Mouse (Mus musculus): Measurements from ENCODE around the gene Slc9a2. TPM values are rescaled to one million over a fixed set of nuclear protein-coding genes. Genes with fewer than 3 reads are reported as not detected.

Gene Slc9a2
- total and polyA plus RNA-seq, 2 experiments from 2014 or later: 0.88 to 0.99 TPM

- H3K4me1 ChIP-seq (ENCODE audit: insufficient read depth, low read length): no peaks in the 10 kb centered on the region
- no peaks in the 10 kb centered on the region for H3K36me3 ChIP-seq (ENCODE audit: insufficient read depth, low read length)
- ATAC-seq (ENCODE audit: low FRiP score) (no peak), DNase-seq (ENCODE audit: low spot score) (peak; percentile 72)
- H3K4me2 ChIP-seq (ENCODE audit: low read depth, low read length, poor library complexity, severe bottlenecking): no peak overlapping the region
- no peak overlapping the region for H3K4me3 ChIP-seq (ENCODE audit: low read depth, low read length)
- H3K27me3 ChIP-seq (ENCODE audit: insufficient read depth, low read length): no peaks in the 10 kb centered on the region
- peak; percentile 91 for TF ChIP-seq CTCF (IDR thresholded peaks at IDR 0.05)
- H3K9ac ChIP-seq (replicated peaks; ENCODE audit: low read length, poor library complexity, severe bottlenecking): no peak overlapping the region
- no peak overlapping the region for H3K27ac ChIP-seq (ENCODE audit: low read depth, low read length)
- 25% methylated on average over 3 of the region's 3 CpGs for WGBS
- no peaks in the 10 kb centered on the region for H3K9me3 ChIP-seq (ENCODE audit: low read length)
These were observed 122.4 kb downstream of the Slc9a2 start for GRCm38 (mm10) chr1:40802759-40803158.

- no peak for TF ChIP-seq CTCF (IDR thresholded peaks at IDR 0.05)
These were observed 123.7 kb downstream of the Slc9a2 start for GRCm38 (mm10) chr1:40804118-40804517.

GRCm38 (mm10) chr1:40805351-40805750 lies 125.0 kb downstream of the Slc9a2 start, which contains the start of gene Tmem182:
Gene Tmem182, plus strand, starts transcription at chr1:40805601.
- H3K36me3 ChIP-seq (ENCODE audit: insufficient read depth, low read length): no peaks in the 10 kb centered on the region
- no peaks in the 10 kb centered on the region for H3K27me3 ChIP-seq (ENCODE audit: insufficient read depth, low read length)
- ATAC-seq (ENCODE audit: low FRiP score): no peak
- no peak for DNase-seq (ENCODE audit: low spot score)
- no peak within 1 kb of the TSS for H3K27ac ChIP-seq (ENCODE audit: low read depth, low read length)
- no peak within 1 kb of the TSS for H3K4me3 ChIP-seq (ENCODE audit: low read depth, low read length)
- WGBS: 73% methylated on average over 9 of the region's 9 CpGs
- H3K9me3 ChIP-seq (ENCODE audit: low read length): no peaks in the 10 kb centered on the region
- H3K4me2 ChIP-seq (ENCODE audit: low read depth, low read length, poor library complexity, severe bottlenecking): no peak within 1 kb of the TSS
- TF ChIP-seq CTCF (IDR thresholded peaks at IDR 0.05): no peak
- H3K9ac ChIP-seq (replicated peaks; ENCODE audit: low read length, poor library complexity, severe bottlenecking): no peak within 1 kb of the TSS
- no peaks in the 10 kb centered on the region for H3K4me1 ChIP-seq (ENCODE audit: insufficient read depth, low read length)

More at GRCm38 (mm10) chr1:40804118-40804517, 123.7 kb downstream of the Slc9a2 start:
- ATAC-seq (ENCODE audit: low FRiP score) (no peak), DNase-seq (ENCODE audit: low spot score) (no peak)
- H3K9ac ChIP-seq (replicated peaks; ENCODE audit: low read length, poor library complexity, severe bottlenecking): no peak overlapping the region
- H3K27ac ChIP-seq (ENCODE audit: low read depth, low read length): no peak overlapping the region
- no peaks in the 10 kb centered on the region for H3K36me3 ChIP-seq (ENCODE audit: insufficient read depth, low read length)
- no peaks in the 10 kb centered on the region for H3K9me3 ChIP-seq (ENCODE audit: low read length)
- H3K4me2 ChIP-seq (ENCODE audit: low read depth, low read length, poor library complexity, severe bottlenecking): no peak overlapping the region
- 87% methylated on average over 12 of the region's 12 CpGs for WGBS
- H3K4me1 ChIP-seq (ENCODE audit: insufficient read depth, low read length): no peaks in the 10 kb centered on the region
- no peaks in the 10 kb centered on the region for H3K27me3 ChIP-seq (ENCODE audit: insufficient read depth, low read length)
- no peak overlapping the region for H3K4me3 ChIP-seq (ENCODE audit: low read depth, low read length)

- no peak for TF ChIP-seq CTCF (IDR thresholded peaks at IDR 0.05)
- Histone ChIP-seq H3K9me3 (ENCODE audit: low read length) (no peaks in the 10 kb centered on the region), H3K9ac (replicated peaks; ENCODE audit: low read length, poor library complexity, severe bottlenecking) (no peak overlapping the region), H3K27me3 (ENCODE audit: insufficient read depth, low read length) (no peaks in the 10 kb centered on the region), H3K4me2 (ENCODE audit: low read depth, low read length, poor library complexity, severe bottlenecking) (no peak overlapping the region), H3K27ac (ENCODE audit: low read depth, low read length) (no peak overlapping the region), H3K4me1 (ENCODE audit: insufficient read depth, low read length) (no peaks in the 10 kb centered on the region), H3K4me3 (ENCODE audit: low read depth, low read length) (no peak overlapping the region), H3K36me3 (ENCODE audit: insufficient read depth, low read length) (no peaks in the 10 kb centered on the region)
- 91% methylated on average over 11 of the region's 11 CpGs for WGBS
- ATAC-seq (ENCODE audit: low FRiP score) (no peak), DNase-seq (ENCODE audit: low spot score) (no peak)
These were observed 125.5 kb downstream of the Slc9a2 start for GRCm38 (mm10) chr1:40805891-40806290.

- Histone ChIP-seq H3K4me1 (ENCODE audit: insufficient read depth, low read length) (no peaks in the 10 kb centered on the region), H3K27ac (ENCODE audit: low read depth, low read length) (no peak overlapping the region), H3K27me3 (ENCODE audit: insufficient read depth, low read length) (no peaks in the 10 kb centered on the region), H3K9me3 (ENCODE audit: low read length) (no peaks in the 10 kb centered on the region), H3K9ac (replicated peaks; ENCODE audit: low read length, poor library complexity, severe bottlenecking) (no peak overlapping the region), H3K36me3 (ENCODE audit: insufficient read depth, low read length) (no peaks in the 10 kb centered on the region), H3K4me3 (ENCODE audit: low read depth, low read length) (no peak overlapping the region), H3K4me2 (ENCODE audit: low read depth, low read length, poor library complexity, severe bottlenecking) (no peak overlapping the region)
- DNase-seq (ENCODE audit: low spot score) (no peak), ATAC-seq (ENCODE audit: low FRiP score) (no peak)
- 90% methylated on average over 3 of the region's 3 CpGs for WGBS
- TF ChIP-seq CTCF (IDR thresholded peaks at IDR 0.05): no peak
These were observed 128.3 kb downstream of the Slc9a2 start for GRCm38 (mm10) chr1:40808643-40809042.

- no peak for TF ChIP-seq CTCF (IDR thresholded peaks at IDR 0.05)
- Histone ChIP-seq H3K9ac (replicated peaks; ENCODE audit: low read length, poor library complexity, severe bottlenecking) (no peak overlapping the region), H3K4me2 (ENCODE audit: low read depth, low read length, poor library complexity, severe bottlenecking) (no peak overlapping the region), H3K4me3 (ENCODE audit: low read depth, low read length) (no peak overlapping the region), H3K9me3 (ENCODE audit: low read length) (no peaks in the 10 kb centered on the region), H3K27me3 (ENCODE audit: insufficient read depth, low read length) (no peaks in the 10 kb centered on the region), H3K4me1 (ENCODE audit: insufficient read depth, low read length) (no peaks in the 10 kb centered on the region), H3K27ac (ENCODE audit: low read depth, low read length) (no peak overlapping the region), H3K36me3 (ENCODE audit: insufficient read depth, low read length) (no peaks in the 10 kb centered on the region)
- ATAC-seq (ENCODE audit: low FRiP score): no peak
- no peak for DNase-seq (ENCODE audit: low spot score)
- WGBS: 75% methylated on average over 16 of the region's 16 CpGs
These were observed 134.9 kb downstream of the Slc9a2 start for GRCm38 (mm10) chr1:40815071-40815845.

Other genes with a start within 250 kb of the Slc9a2 start
- gene Il18r1, start 215.0 kb upstream of the Slc9a2 start, total RNA-seq (2014; rRNA removed): not detected in 2 replicates
- 0.05 TPM in 1 of 2 replicates, not detected in the other for gene Il18r1, start 215.0 kb upstream of the Slc9a2 start, polyA plus RNA-seq (2015; fragmentation: Nextera tagmentation; extraction: Ambion mirVana)
- gene Il18rap, start 165.2 kb upstream of the Slc9a2 start, total RNA-seq (2014; rRNA removed): 0.11 TPM in 1 of 2 replicates, not detected in the other
- gene Il18rap, start 165.2 kb upstream of the Slc9a2 start, polyA plus RNA-seq (2015; fragmentation: Nextera tagmentation; extraction: Ambion mirVana): 0.09 and 0.12 TPM in 2 replicates
- gene Slc9a4, start 100.5 kb upstream of the Slc9a2 start, total RNA-seq (2014; rRNA removed): 0.05 and 0.24 TPM in 2 replicates
- gene Slc9a4, start 100.5 kb upstream of the Slc9a2 start, polyA plus RNA-seq (2015; fragmentation: Nextera tagmentation; extraction: Ambion mirVana): 0.12 TPM in 1 of 2 replicates, not detected in the other
- 9.2 and 9.3 TPM in 2 replicates for gene Mfsd9, start 110.1 kb downstream of the Slc9a2 start, total RNA-seq (2014; rRNA removed)
- 5.5 and 5.8 TPM in 2 replicates for gene Mfsd9, start 110.1 kb downstream of the Slc9a2 start, polyA plus RNA-seq (2015; fragmentation: Nextera tagmentation; extraction: Ambion mirVana)
- gene Tmem182, start 125.0 kb downstream of the Slc9a2 start, total RNA-seq (2014; rRNA removed): 0.05 and 0.24 TPM in 2 replicates
- gene Tmem182, start 125.0 kb downstream of the Slc9a2 start, polyA plus RNA-seq (2015; fragmentation: Nextera tagmentation; extraction: Ambion mirVana): 0.20 and 0.21 TPM in 2 replicates

All from midbrain, postnatal 0 days (tissue).